Mouse (Mus musculus): ENCODE data around the gene Prodh2. TPM values are rescaled to one million over a fixed set of nuclear protein-coding genes. Genes with fewer than 3 reads are reported as not detected.

Gene Prodh2
- polyA plus RNA-seq, 2 experiments = 33.8 to 47.9 TPM

GRCm38 (mm10) chr7:30526981-30527380, 33.6 kb downstream of the Prodh2 start:
- ATAC-seq (ENCODE audit: insufficient read depth) = no peak
- Histone ChIP-seq H3K4me1 (replicated peaks; ENCODE audit: control insufficient read depth in 2 of 2, insufficient read depth in 2 of 2, low read length in 1 of 2) (no peaks in the 10 kb centered on the region), H3K9ac (replicated peaks) (no peak overlapping the region), H3K9me3 (ENCODE audit: control insufficient read depth, low read length) (no peaks in the 10 kb centered on the region), H3K4me2 (ENCODE audit: low read depth) (no peak overlapping the region), H3K27ac (no peak overlapping the region), H3K4me3 (ENCODE audit: insufficient read depth in 1 of 2, low read depth in 2 of 2, low read length in 2 of 2) (no peak overlapping the region), H3K27me3 (ENCODE audit: control insufficient read depth, insufficient read depth, low read length) (no peaks in the 10 kb centered on the region), H3K36me3 (replicated peaks; ENCODE audit: control insufficient read depth, insufficient read depth, low read depth) (peaks cover 7% of the 10 kb centered on the region)
- DNase-seq (ENCODE audit: low read depth in 3 of 3, low spot score in 3 of 3) = no peak
- 74% methylated on average over 14 of the region's 14 CpGs for WGBS (ENCODE audit: insufficient replicate concordance)
- TF ChIP-seq EP300 (IDR thresholded peaks at IDR 0.05; ENCODE audit: low read depth) = no peak
- no peak for TF ChIP-seq CTCF (IDR thresholded peaks at IDR 0.05; ENCODE audit: low read depth)

GRCm38 (mm10) chr7:30531291-30531815, 37.9 kb downstream of the Prodh2 start:
- H3K27ac ChIP-seq = no peak overlapping the region
- no peak overlapping the region for H3K9ac ChIP-seq (replicated peaks)
- ATAC-seq (ENCODE audit: insufficient read depth) = no peak
- H3K4me3 ChIP-seq (ENCODE audit: insufficient read depth in 1 of 2, low read depth in 2 of 2, low read length in 2 of 2) = no peak overlapping the region
- H3K9me3 ChIP-seq (ENCODE audit: control insufficient read depth, low read length) = no peaks in the 10 kb centered on the region
- no peak for DNase-seq (ENCODE audit: low read depth in 3 of 3, low spot score in 3 of 3)
- H3K36me3 ChIP-seq (replicated peaks; ENCODE audit: control insufficient read depth, insufficient read depth, low read depth) = peaks cover 7% of the 10 kb centered on the region
- H3K4me1 ChIP-seq (replicated peaks; ENCODE audit: control insufficient read depth in 2 of 2, insufficient read depth in 2 of 2, low read length in 1 of 2) = peaks cover 6 to 11% of the 10 kb centered on the region in 2 experiments
- WGBS (ENCODE audit: insufficient replicate concordance) = 71% methylated on average over 9 of the region's 9 CpGs
- TF ChIP-seq CTCF (IDR thresholded peaks at IDR 0.05; ENCODE audit: low read depth) (no peak), EP300 (IDR thresholded peaks at IDR 0.05; ENCODE audit: low read depth) (no peak)
- no peak overlapping the region for H3K4me2 ChIP-seq (ENCODE audit: low read depth)
- no peaks in the 10 kb centered on the region for H3K27me3 ChIP-seq (ENCODE audit: control insufficient read depth, insufficient read depth, low read length)

- H3K4me1 ChIP-seq (replicated peaks; ENCODE audit: control insufficient read depth in 2 of 2, insufficient read depth in 2 of 2, low read length in 1 of 2) = peaks cover 6 to 11% of the 10 kb centered on the region in 2 experiments
- no peak overlapping the region for H3K4me2 ChIP-seq (ENCODE audit: low read depth)
- H3K27ac ChIP-seq = no peak overlapping the region
- no peak overlapping the region for H3K9ac ChIP-seq (replicated peaks)
- H3K27me3 ChIP-seq (ENCODE audit: control insufficient read depth, insufficient read depth, low read length) = no peaks in the 10 kb centered on the region
- no peaks in the 10 kb centered on the region for H3K9me3 ChIP-seq (ENCODE audit: control insufficient read depth, low read length)
- TF ChIP-seq EP300 (IDR thresholded peaks at IDR 0.05; ENCODE audit: low read depth) (no peak), CTCF (IDR thresholded peaks at IDR 0.05; ENCODE audit: low read depth) (no peak)
- DNase-seq (ENCODE audit: low read depth in 3 of 3, low spot score in 3 of 3) = no peak
- H3K4me3 ChIP-seq (ENCODE audit: insufficient read depth in 1 of 2, low read depth in 2 of 2, low read length in 2 of 2) = no peak overlapping the region
- 67% methylated on average over 8 of the region's 8 CpGs for WGBS (ENCODE audit: insufficient replicate concordance)
- no peak for ATAC-seq (ENCODE audit: insufficient read depth)
- H3K36me3 ChIP-seq (replicated peaks; ENCODE audit: control insufficient read depth, insufficient read depth, low read depth) = peaks cover 7% of the 10 kb centered on the region
These were observed 39.5 kb downstream of the Prodh2 start for GRCm38 (mm10) chr7:30532931-30533330.

GRCm38 (mm10) chr7:30533941-30534632, 40.7 kb downstream of the Prodh2 start:
- Histone ChIP-seq H3K27ac (no peak overlapping the region), H3K9me3 (ENCODE audit: control insufficient read depth, low read length) (no peaks in the 10 kb centered on the region), H3K9ac (replicated peaks) (peak overlapping the region; percentile 62), H3K4me3 (ENCODE audit: insufficient read depth in 1 of 2, low read depth in 2 of 2, low read length in 2 of 2) (peak overlapping the region; percentile 68 to 74), H3K4me1 (replicated peaks; ENCODE audit: control insufficient read depth in 2 of 2, insufficient read depth in 2 of 2, low read length in 1 of 2) (peaks cover 6 to 11% of the 10 kb centered on the region in 2 experiments), H3K4me2 (ENCODE audit: low read depth) (peak overlapping the region; percentile 80), H3K36me3 (replicated peaks; ENCODE audit: control insufficient read depth, insufficient read depth, low read depth) (peaks cover 5% of the 10 kb centered on the region), H3K27me3 (ENCODE audit: control insufficient read depth, insufficient read depth, low read length) (no peaks in the 10 kb centered on the region)
- TF ChIP-seq CTCF (IDR thresholded peaks at IDR 0.05; ENCODE audit: low read depth) (no peak), EP300 (IDR thresholded peaks at IDR 0.05; ENCODE audit: low read depth) (no peak)
- no peak for DNase-seq (ENCODE audit: low read depth in 3 of 3, low spot score in 3 of 3)
- WGBS (ENCODE audit: insufficient replicate concordance) = 17% methylated on average over 25 of the region's 26 CpGs
- no peak for ATAC-seq (ENCODE audit: insufficient read depth)
